Mouse (Mus musculus) gastrocnemius, postnatal 14 days (tissue): Measurements from ENCODE around the gene Ttf1. TPM values are rescaled to one million over a fixed set of nuclear protein-coding genes. Genes with fewer than 3 reads are reported as not detected.
"Not testable (repeated sequence)": the region's sequence is repeated elsewhere in the genome, so short reads cannot be mapped to it uniquely, and the experiment has no call there.

Experiments used
- DNase-seq: peaks from one replicate; pipeline ENCODE4 v3.0.0; 2021; ENCODE audit warnings: mixed read lengths
- intact Hi-C: fragments of 180-260 bp; cut with DNase I; formaldehyde crosslinking; loops from one replicate; pipeline ENCODE4 v1.15.1; 2025; ENCODE audit warnings: low total_unique reads
- total RNA-seq, 2 experiments: library from RNA; stranded (reverse); gene quantifications; 2 replicates each; pipeline ENCODE4 v1.2.3; 2021

Gene Ttf1
- total RNA-seq, 2 experiments from 2014 or later = 3.2 to 3.5 TPM

- DNase-seq = peak; percentile 19
- intact Hi-C loops = loop anchor here (5.0 kb wide), 2 partner anchors 132 to 302 kb away; no protein-coding TSS in a partner anchor
Measured at GRCm38 (mm10) chr2:29053802-29054544, 6.1 kb upstream of the Ttf1 start.

GRCm38 (mm10) chr2:29054545-29054935 is 5.5 kb upstream of the Ttf1 start:
- no peak for DNase-seq
- intact Hi-C loops = loop anchor here (5.0 kb wide), 2 partner anchors 132 to 302 kb away; no protein-coding TSS in a partner anchor

- peak; percentile 38 for DNase-seq
- intact Hi-C loops = loop anchor here (5.0 kb wide), 2 partner anchors 133 to 303 kb away; no protein-coding TSS in a partner anchor
Measured at GRCm38 (mm10) chr2:29054991-29055390, 5.1 kb upstream of the Ttf1 start, which contains the start of gene Cfap77. Gene Cfap77, minus strand, starts transcription at chr2:29055066.

GRCm38 (mm10) chr2:29065796-29066195 is 5.7 kb downstream of the Ttf1 start:
- DNase-seq = no peak
- intact Hi-C loops = no loop called here

GRCm38 (mm10) chr2:29066410-29066809 is 6.3 kb downstream of the Ttf1 start:
- intact Hi-C loops = no loop called here
- DNase-seq = no peak

GRCm38 (mm10) chr2:29074676-29075075 is 14.6 kb downstream of the Ttf1 start:
- intact Hi-C loops = no loop called here
- DNase-seq = no peak

- intact Hi-C loops = no loop called here
- no peak for DNase-seq
Measured at GRCm38 (mm10) chr2:29075331-29076070, 15.4 kb downstream of the Ttf1 start.

GRCm38 (mm10) chr2:29076226-29076625 is 16.2 kb downstream of the Ttf1 start:
- intact Hi-C loops = no loop called here
- no peak for DNase-seq

- DNase-seq = no peak
- intact Hi-C loops = no loop called here
Measured at GRCm38 (mm10) chr2:29081965-29082364, 21.9 kb downstream of the Ttf1 start.

GRCm38 (mm10) chr2:29086026-29086425 is 26.0 kb downstream of the Ttf1 start:
- DNase-seq = no peak
- intact Hi-C loops = no loop called here

- intact Hi-C loops, DNase-seq: not testable (repeated sequence)
Measured at GRCm38 (mm10) chr2:29089276-29089675, 29.2 kb downstream of the Ttf1 start.

GRCm38 (mm10) chr2:29095674-29096073 is 35.6 kb downstream of the Ttf1 start:
- intact Hi-C loops = no loop called here
- no peak for DNase-seq

- no peak for DNase-seq
- intact Hi-C loops = no loop called here
Measured at GRCm38 (mm10) chr2:29096751-29097150, 36.7 kb downstream of the Ttf1 start.

GRCm38 (mm10) chr2:29097465-29097864 is 37.4 kb downstream of the Ttf1 start:
- DNase-seq = no peak
- intact Hi-C loops = no loop called here

GRCm38 (mm10) chr2:29097955-29098354 is 37.9 kb downstream of the Ttf1 start:
- DNase-seq, intact Hi-C loops: not testable (repeated sequence)

- no peak for DNase-seq
- intact Hi-C loops = no loop called here
Measured at GRCm38 (mm10) chr2:29098786-29099185, 38.7 kb downstream of the Ttf1 start.

- intact Hi-C loops = no loop called here
Measured at GRCm38 (mm10) chr2:29099646-29100045, 39.6 kb downstream of the Ttf1 start.

GRCm38 (mm10) chr2:29100822-29101534 is 40.9 kb downstream of the Ttf1 start:
- no peak for DNase-seq
- intact Hi-C loops = no loop called here

More at GRCm38 (mm10) chr2:29099646-29100045, 39.6 kb downstream of the Ttf1 start:
- DNase-seq = no peak

GRCm38 (mm10) chr2:29102416-29103377 is 42.6 kb downstream of the Ttf1 start:
- intact Hi-C loops, DNase-seq: not testable (repeated sequence)
